Mouse (Mus musculus) cerebellum, adult 2 months (tissue): ENCODE measurements at regions not wholly inside any gene's neighbourhood (a gene's known extent, or its start where the extent isn't known, plus 50 kb on each side); places are given as distances from the start of the nearest gene placed in this dataset.

Experiments used
- CTCF ChIP-seq: fragments of 200-500 bp; IDR thresholded peaks from 2 replicates; pipeline ENCODE4 v1.5.1; 2011; ENCODE audit warnings: low read depth, mild to moderate bottlenecking, control low read depth, low read length, moderate library complexity, borderline replicate concordance; ENCODE audit not compliant: insufficient read depth
- POLR2A ChIP-seq: fragments of 200-500 bp; IDR thresholded peaks from 2 replicates; pipeline ENCODE4 v1.6.1; 2011; ENCODE audit warnings: low read length, control low read depth, borderline replicate concordance; ENCODE audit not compliant: insufficient read depth

- TF ChIP-seq POLR2A, result no peak
- no peak for TF ChIP-seq CTCF
Measured at GRCm38 (mm10) chr3:56489154-56489553, 305.7 kb upstream of the Nbea start.
